Mouse (Mus musculus): ENCODE measurements around the gene Foxd2. TPM values are rescaled to one million over a fixed set of nuclear protein-coding genes. Genes with fewer than 3 reads are reported as not detected.

The Foxd2 gene
- polyA plus RNA-seq, 1 experiment from 2014 or later = 0.16 TPM

DNA sequence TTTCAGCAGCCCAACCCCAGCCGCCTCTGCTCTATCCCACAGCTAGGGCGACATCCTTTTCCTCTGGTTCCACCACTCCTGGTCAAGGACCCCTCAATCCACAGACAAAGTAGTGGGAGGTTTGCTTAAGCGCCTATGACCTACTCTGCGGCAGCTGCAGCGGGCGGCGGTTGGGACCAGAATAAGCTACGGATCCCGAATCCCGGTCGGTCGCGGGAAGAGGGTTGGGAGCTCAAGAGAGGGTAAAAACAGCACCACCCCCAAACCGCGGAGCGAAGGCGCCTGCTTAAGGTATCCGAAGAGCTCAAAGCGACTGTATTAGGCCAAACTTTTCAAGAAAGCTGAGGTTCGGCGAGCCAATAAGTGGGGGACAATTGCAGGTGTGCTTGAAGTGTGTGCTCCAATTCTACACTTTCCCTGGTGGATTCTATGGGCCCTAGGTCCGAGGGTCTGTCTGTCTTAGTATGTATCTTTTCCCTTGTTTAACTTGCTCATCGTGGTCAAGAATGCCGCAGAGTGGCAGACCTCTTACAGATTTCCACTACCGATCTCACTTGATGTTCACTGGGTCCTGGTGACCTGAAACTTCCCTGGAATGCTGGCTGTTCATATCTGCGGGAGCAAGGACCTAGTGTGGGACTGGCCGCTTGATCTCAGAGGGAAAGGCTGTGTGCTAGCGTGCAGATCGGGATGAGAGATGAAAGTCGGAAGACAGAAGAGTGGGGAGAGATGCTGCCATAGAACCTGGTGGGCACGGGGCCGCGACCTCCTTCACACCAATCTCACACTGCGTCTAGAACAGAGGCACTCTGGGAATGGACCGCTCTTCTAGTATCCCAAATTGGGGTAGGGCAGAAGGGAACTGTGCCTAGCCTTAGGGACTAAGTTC is 4.3 kb upstream of the Foxd2 start:
- H3K4me1 ChIP-seq (ENCODE audit: insufficient read depth) = no peaks in the 10 kb centered on the region
- WGBS = 8% methylated on average over 35 of the region's 35 CpGs
- H3K4me2 ChIP-seq = no peak overlapping the region
- no peak overlapping the region for H3K4me3 ChIP-seq (ENCODE audit: low read depth, low read length)
- H3K9ac ChIP-seq = no peak overlapping the region
- H3K27ac ChIP-seq (ENCODE audit: low read depth) = no peak overlapping the region
- peaks cover 89% of the 10 kb centered on the region for H3K27me3 ChIP-seq (ENCODE audit: insufficient read depth, low read length)
- no peak for DNase-seq
- no peaks in the 10 kb centered on the region for H3K36me3 ChIP-seq (ENCODE audit: insufficient read depth)
- H3K9me3 ChIP-seq (ENCODE audit: low read depth, low read length) = no peaks in the 10 kb centered on the region
- no peak for TF ChIP-seq CTCF (IDR thresholded peaks at IDR 0.05; ENCODE audit: low read depth)
- ATAC-seq (ENCODE audit: insufficient read depth) = no peak

- Histone ChIP-seq H3K27me3 (ENCODE audit: insufficient read depth, low read length) (peaks cover 100% of the 10 kb centered on the region), H3K27ac (ENCODE audit: low read depth) (no peak overlapping the region), H3K4me2 (peak overlapping the region; percentile 88), H3K4me3 (ENCODE audit: low read depth, low read length) (peak overlapping the region; percentile 55), H3K4me1 (ENCODE audit: insufficient read depth) (no peaks in the 10 kb centered on the region), H3K36me3 (ENCODE audit: insufficient read depth) (no peaks in the 10 kb centered on the region), H3K9me3 (ENCODE audit: low read depth, low read length) (no peaks in the 10 kb centered on the region), H3K9ac (peak overlapping the region; percentile 52; the same call in 1 of the 2 replicates)
- TF ChIP-seq CTCF (IDR thresholded peaks at IDR 0.05; ENCODE audit: low read depth) = peak; percentile 70
- no peak for ATAC-seq (ENCODE audit: insufficient read depth)
- peak; percentile 72 for DNase-seq
- 3% methylated on average over 20 of the region's 20 CpGs for WGBS
Measured at GRCm38 (mm10) chr4:114909602-114910484, 1.2 kb upstream of the Foxd2 start.

GRCm38 (mm10) chr4:114907951-114908828 is 483 bp downstream of the Foxd2 start:
- no peak for TF ChIP-seq CTCF (IDR thresholded peaks at IDR 0.05; ENCODE audit: low read depth)
- peak overlapping the region; percentile 55 for H3K4me3 ChIP-seq (ENCODE audit: low read depth, low read length)
- WGBS = under 1% methylated on average over 103 of the region's 103 CpGs
- no peaks in the 10 kb centered on the region for H3K4me1 ChIP-seq (ENCODE audit: insufficient read depth)
- no peak overlapping the region for H3K27ac ChIP-seq (ENCODE audit: low read depth)
- H3K9ac ChIP-seq = peak overlapping the region; percentile 52
- H3K27me3 ChIP-seq (ENCODE audit: insufficient read depth, low read length) = peaks cover 100% of the 10 kb centered on the region
- no peaks in the 10 kb centered on the region for H3K36me3 ChIP-seq (ENCODE audit: insufficient read depth)
- H3K4me2 ChIP-seq = peak overlapping the region; percentile 88
- ATAC-seq (ENCODE audit: insufficient read depth) (peak; percentile 59), DNase-seq (peak; percentile 56)
- no peaks in the 10 kb centered on the region for H3K9me3 ChIP-seq (ENCODE audit: low read depth, low read length)

DNA sequence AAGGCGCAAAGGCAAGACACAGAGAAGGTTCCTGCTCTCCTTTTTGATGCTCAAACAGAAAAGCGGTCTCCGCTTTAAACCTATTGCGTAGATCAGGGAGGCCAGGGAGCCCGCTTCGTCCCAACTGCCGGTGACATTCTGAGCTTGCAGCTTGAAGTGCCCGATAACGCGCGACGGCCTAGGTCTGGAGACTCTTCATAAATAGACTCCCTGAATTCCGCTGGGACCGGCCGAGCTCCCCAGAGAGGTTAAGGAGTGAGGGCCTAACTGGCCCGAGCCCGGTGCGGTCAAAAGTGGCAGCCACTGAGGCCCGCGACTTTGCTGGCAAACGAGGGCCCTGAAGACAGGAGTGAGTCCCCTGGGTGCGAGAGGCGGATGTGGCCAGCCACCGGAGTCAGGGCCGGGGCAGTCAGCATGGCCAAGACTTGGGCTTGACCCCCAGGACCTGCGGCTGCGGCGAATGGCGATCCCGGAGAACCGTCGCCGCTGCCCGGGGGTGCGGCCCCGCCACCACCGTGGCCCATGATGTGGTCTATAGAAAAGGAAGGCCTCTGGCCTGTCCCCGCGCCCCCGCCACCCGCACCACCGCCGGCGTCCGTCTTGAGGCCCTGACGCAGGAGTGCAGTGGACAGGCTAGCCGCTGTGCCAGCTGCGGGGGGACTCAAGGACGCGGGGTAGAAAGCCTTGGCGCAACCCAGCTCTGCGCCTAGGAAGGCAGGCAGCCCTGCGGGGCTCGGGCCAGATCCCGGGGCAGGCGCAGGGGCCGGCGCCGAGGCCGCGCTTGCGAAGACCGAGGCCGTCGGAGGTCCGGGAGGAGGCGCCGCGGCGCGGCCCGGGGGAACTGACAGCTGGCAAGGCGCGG is 1.4 kb downstream of the Foxd2 start:
- DNase-seq = peak; percentile 42

GRCm38 (mm10) chr4:114905969-114906680 is 2.5 kb downstream of the Foxd2 start:
- Histone ChIP-seq H3K9me3 (ENCODE audit: low read depth, low read length) (no peaks in the 10 kb centered on the region), H3K9ac (no peak overlapping the region), H3K4me1 (ENCODE audit: insufficient read depth) (0 out of 2 replicates have a peak, but pooled peaks cover 3% of the 10 kb centered on the region), H3K4me2 (no peak overlapping the region), H3K27me3 (ENCODE audit: insufficient read depth, low read length) (peaks cover 100% of the 10 kb centered on the region), H3K27ac (ENCODE audit: low read depth) (no peak overlapping the region), H3K36me3 (ENCODE audit: insufficient read depth) (no peaks in the 10 kb centered on the region), H3K4me3 (ENCODE audit: low read depth, low read length) (no peak overlapping the region)
- TF ChIP-seq CTCF (IDR thresholded peaks at IDR 0.05; ENCODE audit: low read depth) = no peak
- DNase-seq = no peak
- 34% methylated on average over 10 of the region's 10 CpGs for WGBS
- ATAC-seq (ENCODE audit: insufficient read depth) = no peak

More for the DNA sequence above, 1.4 kb downstream of the Foxd2 start:
- no peak for ATAC-seq (ENCODE audit: insufficient read depth)
- H3K27ac ChIP-seq (ENCODE audit: low read depth) = no peak overlapping the region
- H3K4me3 ChIP-seq (ENCODE audit: low read depth, low read length) = peak overlapping the region; percentile 55
- H3K4me1 ChIP-seq (ENCODE audit: insufficient read depth) = 0 out of 2 replicates have a peak, but pooled peaks cover 3% of the 10 kb centered on the region
- H3K27me3 ChIP-seq (ENCODE audit: insufficient read depth, low read length) = peaks cover 100% of the 10 kb centered on the region
- H3K9me3 ChIP-seq (ENCODE audit: low read depth, low read length) = no peaks in the 10 kb centered on the region
- WGBS = 4% methylated on average over 74 of the region's 74 CpGs
- H3K4me2 ChIP-seq = peak overlapping the region; percentile 88
- no peak for TF ChIP-seq CTCF (IDR thresholded peaks at IDR 0.05; ENCODE audit: low read depth)
- peak overlapping the region; percentile 52; the same call in 1 of the 2 replicates for H3K9ac ChIP-seq
- no peaks in the 10 kb centered on the region for H3K36me3 ChIP-seq (ENCODE audit: insufficient read depth)

Measured in lung, embryonic 14.5 days (tissue).